Mouse (Mus musculus): ENCODE measurements around the gene Daw1. TPM values are rescaled to one million over a fixed set of nuclear protein-coding genes. Genes with fewer than 3 reads are reported as not detected.

The Daw1 gene
- polyA plus RNA-seq, 1 experiment from 2014 or later: 0.72 TPM

DNA sequence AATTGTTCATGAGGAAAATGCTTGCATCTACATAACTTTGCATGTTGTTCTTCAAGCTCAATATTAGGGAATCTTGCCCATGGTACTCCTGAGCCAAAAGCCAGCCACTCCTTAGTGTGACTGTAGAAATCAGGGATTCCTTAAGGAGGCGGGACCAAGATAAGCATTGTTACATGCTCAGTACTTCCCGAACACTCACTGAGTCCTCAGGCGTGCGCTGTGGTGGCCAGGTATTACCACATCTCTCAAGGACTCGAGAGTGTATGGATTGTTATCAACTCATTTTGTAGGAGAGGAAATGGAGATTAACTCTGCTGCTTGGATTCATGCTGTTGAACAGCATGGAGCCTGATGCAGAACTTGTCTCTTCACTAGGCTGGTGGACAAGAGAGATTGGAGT, 17.5 kb upstream of the Daw1 start:
- no peak for ATAC-seq (ENCODE audit: low FRiP score)
- 88% methylated on average over 5 of the region's 5 CpGs for WGBS

DNA sequence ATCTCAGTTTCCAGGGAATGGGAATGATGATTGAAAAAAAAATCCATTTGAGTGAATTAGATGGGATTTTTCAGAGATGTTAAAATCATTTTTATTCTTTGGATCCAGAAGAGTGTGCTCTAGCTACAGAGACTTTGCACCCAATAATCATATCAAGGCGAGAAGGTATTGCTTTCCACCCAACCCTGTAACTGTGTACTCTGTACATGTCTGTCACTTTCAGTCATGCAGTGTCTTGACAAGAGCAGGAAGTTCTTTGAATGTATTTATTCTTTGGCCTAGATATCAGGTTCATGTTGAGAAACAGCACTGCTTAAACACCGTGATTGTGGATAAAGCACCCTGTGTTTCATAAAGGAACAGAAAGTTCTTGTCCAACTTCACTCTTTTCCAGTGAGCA, 13.0 kb upstream of the Daw1 start:
- 88% methylated on average over 2 of the region's 2 CpGs for WGBS
- no peak for ATAC-seq (ENCODE audit: low FRiP score)

More for the DNA sequence above, 17.5 kb upstream of the Daw1 start:
- Histone ChIP-seq H3K9me3 (replicated peaks) (no peaks in the 10 kb centered on the region), H3K9ac (no peak overlapping the region), H3K27ac (no peak overlapping the region), H3K4me1 (no peaks in the 10 kb centered on the region), H3K36me3 (no peaks in the 10 kb centered on the region), H3K4me2 (replicated peaks) (no peak overlapping the region), H3K27me3 (no peaks in the 10 kb centered on the region), H3K4me3 (no peak overlapping the region)

DNA sequence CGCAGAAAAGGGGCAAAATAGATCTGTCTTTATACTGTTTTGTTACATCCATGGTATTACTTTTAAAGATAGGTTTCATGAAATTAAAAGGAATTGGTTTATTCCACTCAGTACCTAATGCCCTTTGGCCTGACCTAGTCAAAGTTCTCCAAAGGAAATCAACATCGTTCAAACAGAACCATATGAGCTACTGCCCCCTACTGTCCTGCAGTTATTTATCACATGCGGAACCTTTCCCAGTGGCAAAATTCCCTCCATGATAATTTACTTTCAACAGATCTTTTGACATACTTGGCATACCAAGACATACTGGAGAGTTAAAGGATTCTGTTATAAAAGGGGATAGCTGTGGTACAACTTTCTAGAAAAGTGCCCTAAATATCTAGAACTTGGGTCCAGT, 9.3 kb upstream of the Daw1 start:
- Histone ChIP-seq H3K9me3 (replicated peaks) (no peaks in the 10 kb centered on the region), H3K4me2 (replicated peaks) (no peak overlapping the region), H3K9ac (no peak overlapping the region), H3K27ac (no peak overlapping the region), H3K4me1 (no peaks in the 10 kb centered on the region), H3K27me3 (no peaks in the 10 kb centered on the region), H3K4me3 (no peak overlapping the region), H3K36me3 (no peaks in the 10 kb centered on the region)
- 69% methylated on average over 3 of the region's 3 CpGs for whole genome bisulfite sequencing
- no peak for ATAC-seq (ENCODE audit: low FRiP score)

More for the DNA sequence above, 13.0 kb upstream of the Daw1 start:
- no peak overlapping the region for H3K4me2 ChIP-seq (replicated peaks)
- no peak overlapping the region for H3K27ac ChIP-seq
- H3K9ac ChIP-seq: no peak overlapping the region
- H3K27me3 ChIP-seq: no peaks in the 10 kb centered on the region
- no peaks in the 10 kb centered on the region for H3K9me3 ChIP-seq (replicated peaks)
- H3K4me3 ChIP-seq: no peak overlapping the region
- H3K4me1 ChIP-seq: no peaks in the 10 kb centered on the region
- no peaks in the 10 kb centered on the region for H3K36me3 ChIP-seq

DNA sequence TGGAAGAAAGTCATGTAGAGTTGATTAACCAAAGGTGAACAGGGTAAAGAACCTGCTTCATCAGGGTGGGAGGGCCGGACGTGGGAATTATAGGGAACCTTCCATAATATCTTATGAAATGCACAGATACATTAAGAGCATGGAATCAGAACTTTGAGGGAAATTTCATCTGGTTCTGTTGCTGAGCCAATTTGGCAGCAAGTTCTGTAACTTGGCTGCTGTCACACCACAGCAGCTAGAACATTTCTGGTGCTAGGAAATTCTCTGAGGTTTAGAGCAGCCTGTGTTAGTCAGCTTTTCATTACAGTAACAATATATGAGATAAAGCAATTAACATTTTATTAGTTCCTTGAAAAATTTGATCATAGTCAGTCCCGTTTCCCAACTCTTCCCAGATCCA, 6.6 kb upstream of the Daw1 start:
- Histone ChIP-seq H3K4me2 (replicated peaks) (no peak overlapping the region), H3K27me3 (no peaks in the 10 kb centered on the region), H3K9ac (no peak overlapping the region), H3K27ac (no peak overlapping the region), H3K4me1 (no peaks in the 10 kb centered on the region), H3K9me3 (replicated peaks) (no peaks in the 10 kb centered on the region), H3K36me3 (no peaks in the 10 kb centered on the region), H3K4me3 (no peak overlapping the region)
- no peak for ATAC-seq (ENCODE audit: low FRiP score)
- 93% methylated on average over 3 of the region's 3 CpGs for WGBS

DNA sequence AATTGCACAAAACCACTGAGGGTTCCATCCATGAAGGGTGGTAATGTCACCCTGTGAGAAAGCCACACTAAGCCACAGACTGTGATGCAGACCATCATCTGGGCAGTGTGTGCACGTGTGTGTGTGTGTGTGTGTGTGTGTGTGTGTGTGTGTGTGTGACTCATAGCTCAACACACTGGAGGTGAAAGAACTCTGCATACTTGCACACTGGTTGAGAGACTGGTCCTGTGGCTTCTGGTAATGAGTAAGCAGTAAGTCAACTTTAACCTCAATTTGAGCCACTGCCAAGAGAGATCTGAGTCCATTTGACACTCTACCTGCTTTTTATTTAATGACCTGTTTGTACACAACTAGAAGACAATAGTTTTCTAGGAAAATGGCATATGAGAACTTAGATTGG, 2.7 kb upstream of the Daw1 start:
- no peak overlapping the region for H3K27ac ChIP-seq
- no peak overlapping the region for H3K4me3 ChIP-seq
- no peaks in the 10 kb centered on the region for H3K9me3 ChIP-seq (replicated peaks)
- WGBS: 75% methylated on average over 1 of the region's 1 CpGs
- H3K4me2 ChIP-seq (replicated peaks): no peak overlapping the region
- no peaks in the 10 kb centered on the region for H3K4me1 ChIP-seq
- no peak overlapping the region for H3K9ac ChIP-seq
- H3K27me3 ChIP-seq: no peaks in the 10 kb centered on the region
- ATAC-seq (ENCODE audit: low FRiP score): no peak
- no peaks in the 10 kb centered on the region for H3K36me3 ChIP-seq

DNA sequence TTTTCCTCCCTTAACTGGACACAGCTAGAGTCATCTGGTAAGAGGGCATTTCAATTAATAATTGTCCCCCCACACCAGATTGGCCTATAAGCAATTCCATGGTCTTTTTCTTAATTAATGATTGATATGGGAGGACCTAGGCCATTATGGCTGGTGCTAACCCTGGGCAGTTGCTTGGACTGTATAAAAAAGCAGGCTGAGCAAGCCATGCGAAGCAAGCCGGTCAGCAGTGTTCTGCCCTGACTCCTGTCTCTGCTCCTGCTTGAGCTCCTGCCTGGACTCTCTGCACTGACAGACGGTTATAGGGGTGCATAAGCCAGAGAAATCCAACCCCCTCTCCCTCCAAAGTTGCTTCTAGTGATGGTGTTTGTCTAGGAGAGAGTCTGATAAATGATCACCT, 2.1 kb downstream of the Daw1 start:
- 79% methylated on average over 3 of the region's 3 CpGs for WGBS

DNA sequence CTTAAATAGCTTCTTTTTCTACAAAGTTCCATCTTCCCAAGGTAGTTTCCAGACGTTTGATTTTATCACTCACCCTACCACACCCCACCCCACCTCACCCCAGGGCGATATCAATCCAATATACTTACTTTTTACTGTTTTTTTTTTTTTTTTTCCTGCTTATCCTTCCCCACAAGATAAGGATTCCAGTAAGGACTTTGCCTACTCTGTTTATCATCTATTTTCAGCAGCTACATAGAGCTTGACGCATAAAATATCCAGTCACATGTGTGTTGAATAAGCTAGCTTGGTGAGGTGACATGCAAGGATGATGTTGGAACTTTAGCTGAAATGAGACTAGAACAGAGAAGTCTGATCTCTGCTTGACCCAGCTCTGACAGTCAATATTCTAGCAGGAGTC, 4.5 kb downstream of the Daw1 start:
- Histone ChIP-seq H3K27me3 (no peaks in the 10 kb centered on the region), H3K9me3 (replicated peaks) (no peaks in the 10 kb centered on the region)
- 81% methylated on average over 3 of the region's 3 CpGs for WGBS

More for the DNA sequence above, 2.1 kb downstream of the Daw1 start:
- H3K4me1 ChIP-seq: no peaks in the 10 kb centered on the region
- no peak overlapping the region for H3K27ac ChIP-seq
- H3K9ac ChIP-seq: no peak overlapping the region
- H3K27me3 ChIP-seq: no peaks in the 10 kb centered on the region
- no peak for ATAC-seq (ENCODE audit: low FRiP score)
- H3K36me3 ChIP-seq: no peaks in the 10 kb centered on the region
- H3K9me3 ChIP-seq (replicated peaks): no peaks in the 10 kb centered on the region
- H3K4me3 ChIP-seq: no peak overlapping the region
- no peak overlapping the region for H3K4me2 ChIP-seq (replicated peaks)

DNA sequence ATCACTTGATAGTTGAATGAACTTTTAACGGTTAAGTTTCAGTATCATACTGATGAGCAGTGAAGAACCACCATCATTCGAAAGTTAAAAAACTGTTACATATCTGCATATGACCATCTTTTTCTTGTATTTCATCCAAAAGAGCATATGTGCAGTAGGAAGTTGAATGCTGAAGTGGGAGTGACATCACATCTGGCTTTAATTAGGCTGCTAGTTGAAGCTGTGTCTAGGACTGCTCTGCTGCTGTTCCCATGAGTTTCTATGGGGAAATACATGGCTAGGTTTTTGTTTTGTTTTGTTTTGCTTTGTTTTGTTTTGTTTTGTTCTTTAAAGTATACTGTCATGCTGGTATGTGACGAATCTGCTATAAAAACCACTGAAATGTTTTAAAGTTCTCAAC, 9.6 kb downstream of the Daw1 start:
- Histone ChIP-seq H3K9ac (no peak overlapping the region), H3K27me3 (no peaks in the 10 kb centered on the region), H3K4me1 (no peaks in the 10 kb centered on the region), H3K4me2 (replicated peaks) (no peak overlapping the region), H3K36me3 (no peaks in the 10 kb centered on the region), H3K9me3 (replicated peaks) (no peaks in the 10 kb centered on the region), H3K4me3 (no peak overlapping the region), H3K27ac (no peak overlapping the region)
- 75% methylated on average over 3 of the region's 3 CpGs for WGBS
- no peak for ATAC-seq (ENCODE audit: low FRiP score)

More for the DNA sequence above, 4.5 kb downstream of the Daw1 start:
- Histone ChIP-seq H3K36me3 (no peaks in the 10 kb centered on the region), H3K4me3 (no peak overlapping the region), H3K9ac (no peak overlapping the region), H3K27ac (no peak overlapping the region), H3K4me1 (no peaks in the 10 kb centered on the region), H3K4me2 (replicated peaks) (no peak overlapping the region)
- no peak for ATAC-seq (ENCODE audit: low FRiP score)

DNA sequence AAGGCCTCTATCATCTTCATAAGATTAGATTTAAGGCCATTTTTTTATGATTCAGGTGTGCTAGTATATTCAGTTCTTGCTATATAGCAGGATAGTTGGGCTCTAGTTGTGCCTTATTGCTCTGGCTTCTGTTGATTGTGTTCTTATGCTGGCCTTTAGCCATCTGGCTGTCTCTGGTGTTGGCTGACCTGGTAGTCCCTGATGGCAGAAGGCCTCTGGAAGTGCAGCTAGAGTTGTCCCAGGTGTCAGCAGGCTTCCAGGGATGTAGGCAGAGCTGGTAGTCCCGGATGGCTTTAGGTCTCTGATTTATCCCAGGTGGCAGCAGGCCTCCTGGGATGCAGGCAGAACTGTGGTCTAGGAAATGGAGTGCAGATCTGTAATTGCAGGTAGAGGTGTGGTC, 16.4 kb downstream of the Daw1 start:
- Histone ChIP-seq H3K36me3 (no peaks in the 10 kb centered on the region), H3K4me3 (no peak overlapping the region), H3K4me2 (replicated peaks) (no peak overlapping the region), H3K27me3 (no peaks in the 10 kb centered on the region), H3K4me1 (no peaks in the 10 kb centered on the region), H3K9me3 (replicated peaks) (no peaks in the 10 kb centered on the region), H3K27ac (no peak overlapping the region), H3K9ac (no peak overlapping the region)
- WGBS: 73% methylated on average over 1 of the region's 1 CpGs
- no peak for ATAC-seq (ENCODE audit: low FRiP score)

DNA sequence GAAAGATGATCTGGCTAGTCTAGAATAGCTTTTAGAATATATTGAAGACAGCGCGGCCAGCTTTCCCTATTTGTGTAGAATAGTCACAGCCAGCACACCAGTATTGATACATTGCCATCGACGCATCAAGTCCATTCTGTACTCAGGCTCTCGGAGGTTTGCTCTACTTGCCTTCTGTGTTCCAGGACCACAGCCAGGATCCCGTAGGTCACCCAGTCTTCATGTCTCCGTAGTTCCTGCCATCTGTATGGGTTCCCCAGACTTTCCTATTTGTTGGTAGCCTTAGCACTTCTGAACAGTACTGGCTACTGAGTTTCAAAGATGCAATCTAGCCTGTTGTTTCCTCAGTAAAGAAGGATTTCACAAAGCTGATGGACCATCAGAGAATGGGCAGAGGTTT, 20.0 kb downstream of the Daw1 start:
- Histone ChIP-seq H3K4me2 (replicated peaks) (no peak overlapping the region), H3K36me3 (no peaks in the 10 kb centered on the region), H3K4me3 (no peak overlapping the region), H3K4me1 (no peaks in the 10 kb centered on the region), H3K27ac (no peak overlapping the region), H3K27me3 (no peaks in the 10 kb centered on the region), H3K9ac (no peak overlapping the region), H3K9me3 (replicated peaks) (no peaks in the 10 kb centered on the region)
- ATAC-seq (ENCODE audit: low FRiP score): no peak
- WGBS: 85% methylated on average over 7 of the region's 7 CpGs

DNA sequence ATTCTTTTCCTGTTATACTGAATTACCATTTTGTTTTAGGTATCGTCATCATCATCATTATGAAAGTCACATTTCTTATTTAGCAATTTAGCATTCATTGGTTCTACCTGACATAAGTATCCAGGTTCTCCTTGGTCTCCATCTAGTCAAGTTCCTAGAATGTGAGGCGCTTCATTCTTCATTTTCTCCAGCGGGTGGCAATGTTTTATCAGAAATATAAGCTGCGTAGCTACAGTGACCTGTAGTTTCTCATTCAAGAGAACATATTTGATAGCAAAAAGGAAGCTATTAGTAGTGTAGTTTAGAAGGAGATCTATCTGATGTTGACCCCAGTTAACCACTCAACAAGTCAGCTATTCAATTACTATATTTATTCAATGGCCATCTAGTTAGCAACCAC, 21.9 kb downstream of the Daw1 start:
- no peaks in the 10 kb centered on the region for H3K9me3 ChIP-seq (replicated peaks)
- H3K36me3 ChIP-seq: no peaks in the 10 kb centered on the region
- no peak for ATAC-seq (ENCODE audit: low FRiP score)
- 76% methylated on average over 4 of the region's 4 CpGs for WGBS
- H3K4me1 ChIP-seq: no peaks in the 10 kb centered on the region
- no peak overlapping the region for H3K27ac ChIP-seq
- H3K9ac ChIP-seq: no peak overlapping the region
- H3K4me2 ChIP-seq (replicated peaks): no peak overlapping the region
- H3K4me3 ChIP-seq: no peak overlapping the region
- no peaks in the 10 kb centered on the region for H3K27me3 ChIP-seq

DNA sequence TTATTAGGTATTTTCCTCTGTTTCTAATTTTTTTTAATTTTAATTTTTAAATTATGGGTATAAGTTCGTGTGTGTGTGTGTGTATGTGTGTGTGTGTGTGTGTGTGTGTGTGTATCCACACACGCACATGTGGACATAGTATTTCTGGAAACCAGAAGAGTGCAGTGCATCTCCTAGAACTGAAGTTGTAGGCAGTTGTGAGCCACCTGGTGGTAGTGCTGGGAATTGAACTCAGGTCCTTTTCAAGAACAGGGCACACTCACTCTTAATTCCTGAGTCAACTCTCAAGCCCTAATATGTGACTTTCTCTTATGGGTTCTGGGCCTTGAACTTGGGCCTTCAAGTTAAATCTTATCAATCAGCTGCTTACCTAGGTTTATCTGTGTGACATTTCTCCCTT, 27.6 kb downstream of the Daw1 start:
- Histone ChIP-seq H3K9ac (no peak overlapping the region), H3K36me3 (no peaks in the 10 kb centered on the region), H3K4me1 (no peaks in the 10 kb centered on the region), H3K9me3 (replicated peaks) (no peaks in the 10 kb centered on the region), H3K4me3 (no peak overlapping the region), H3K27me3 (no peaks in the 10 kb centered on the region), H3K4me2 (replicated peaks) (no peak overlapping the region), H3K27ac (no peak overlapping the region)
- ATAC-seq (ENCODE audit: low FRiP score): no peak
- WGBS: 55% methylated on average over 2 of the region's 2 CpGs

DNA sequence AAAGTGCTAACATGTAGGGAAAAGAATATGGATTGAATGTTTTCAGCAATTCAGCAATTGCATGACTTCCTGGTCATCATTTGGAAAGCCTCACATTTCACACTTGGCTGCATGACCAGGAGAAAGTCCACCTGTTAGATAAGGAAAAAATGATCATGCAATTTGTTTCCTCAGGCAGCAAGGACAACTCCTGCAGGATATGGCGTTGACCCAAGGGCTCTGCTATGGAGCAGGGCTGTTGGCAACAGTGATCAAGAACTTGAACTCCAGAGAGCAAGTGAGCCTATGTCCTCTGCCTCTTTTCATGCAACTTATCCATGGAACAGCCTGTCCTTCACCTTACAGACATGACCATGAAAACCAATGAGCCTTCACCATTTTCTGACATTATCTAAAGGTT, 50.4 kb downstream of the Daw1 start:
- Histone ChIP-seq H3K9ac (no peak overlapping the region), H3K27ac (no peak overlapping the region), H3K9me3 (replicated peaks) (no peaks in the 10 kb centered on the region), H3K4me3 (no peak overlapping the region), H3K27me3 (no peaks in the 10 kb centered on the region), H3K36me3 (no peaks in the 10 kb centered on the region), H3K4me1 (no peaks in the 10 kb centered on the region), H3K4me2 (replicated peaks) (no peak overlapping the region)
- 82% methylated on average over 1 of the region's 1 CpGs for WGBS
- ATAC-seq (ENCODE audit: low FRiP score): no peak

DNA sequence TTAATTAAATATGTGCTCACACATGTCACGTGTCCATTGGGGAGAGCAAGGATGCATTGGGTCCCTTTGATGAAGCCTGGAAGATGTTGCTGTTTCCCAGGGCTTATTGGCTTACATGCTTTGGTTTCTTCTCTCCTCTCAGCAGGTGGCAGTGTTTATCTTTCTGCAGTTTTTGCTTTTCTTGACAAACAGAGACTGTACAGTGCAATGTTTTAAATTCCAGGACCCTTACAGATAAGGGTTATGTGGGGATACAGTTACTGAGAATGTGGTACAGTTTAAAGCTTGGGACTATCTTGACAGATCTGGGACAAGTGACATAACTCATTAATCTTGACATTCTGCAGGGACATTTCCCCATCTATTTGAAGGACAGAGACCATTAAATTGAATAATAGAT, 58.7 kb downstream of the Daw1 start:
- Histone ChIP-seq H3K4me2 (replicated peaks) (no peak overlapping the region), H3K4me1 (no peaks in the 10 kb centered on the region), H3K36me3 (no peaks in the 10 kb centered on the region), H3K9ac (no peak overlapping the region), H3K27me3 (no peaks in the 10 kb centered on the region), H3K9me3 (replicated peaks) (no peaks in the 10 kb centered on the region), H3K4me3 (no peak overlapping the region), H3K27ac (no peak overlapping the region)
- no peak for ATAC-seq (ENCODE audit: low FRiP score)
- WGBS: 48% methylated on average over 1 of the region's 1 CpGs
